Comparison of ENCODE assay signal across 9 mouse cellular contexts in the genomic region with DNA sequence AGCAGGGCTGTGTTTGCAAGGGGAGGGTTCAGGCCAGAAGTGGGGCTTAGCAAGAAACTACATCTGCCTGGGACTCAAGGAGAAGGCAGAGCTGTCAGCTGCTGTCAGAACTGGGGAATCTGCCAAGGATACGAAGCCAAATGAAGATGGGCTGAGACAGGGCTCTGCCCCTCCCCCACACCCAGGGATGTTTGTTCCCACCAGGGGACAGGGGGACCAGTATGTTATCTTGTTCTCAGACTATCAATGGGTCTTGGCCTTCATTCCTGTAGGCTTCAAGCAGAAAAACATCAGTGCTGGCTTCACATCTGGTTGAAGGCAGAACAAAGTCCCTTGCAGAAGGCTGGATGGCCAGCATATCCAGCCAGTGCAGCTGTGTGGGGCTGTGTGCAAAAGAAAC. TPM values are rescaled to one million over a fixed set of nuclear protein-coding genes. Genes with fewer than 3 reads are reported as not detected.
DNase-seq lines count a peak whose midpoint lies in the region; ATAC-seq and TF ChIP-seq lines count a peak whose summit lies in the region.
"Had no signal": no experiment of that assay in that cellular context is flagged by ENCODE, and none has a peak within 500 bp of the region (broad histone marks: within the 10 kb centered on the region; RNA-seq: fewer than 3 reads in every experiment).

No protein-coding gene starts in this region.

- peak; percentile 62 for ATAC-seq in limb, embryonic 14.5 days (ENCODE audit: low FRiP score, low read depth)
- no peak for ATAC-seq in CD4-positive, CD25-positive, alpha-beta regulatory T cell, adult 4 months

- no peak overlapping the region for H3K4me3 ChIP-seq in limb, embryonic 14.5 days (replicated peaks; ENCODE audit: low read length)
- H3K4me3 ChIP-seq in limb, embryonic 10.5 days = no peak overlapping the region

- H3K27ac ChIP-seq in limb, embryonic 14.5 days (replicated peaks; ENCODE audit: low read depth, low read length) = no peak overlapping the region
- no peak overlapping the region for H3K27ac ChIP-seq in limb, embryonic 10.5 days
- H3K27ac ChIP-seq: macrophage had no signal

- no peak overlapping the region for H3K9ac ChIP-seq in limb, embryonic 14.5 days (ENCODE audit: low read depth, low read length, severe bottlenecking)

- H3K4me2 ChIP-seq in limb, embryonic 14.5 days (replicated peaks; ENCODE audit: low read depth, low read length, severe bottlenecking) = no peak overlapping the region

- WGBS in limb, embryonic 14.5 days = 31% methylated on average over 1 of the region's 1 CpGs
- WGBS in limb, embryonic 10.5 days = 39% methylated on average over 1 of the region's 1 CpGs

- no peak for TF ChIP-seq POLR2A in limb, embryonic 14.5 days (IDR thresholded peaks at IDR 0.05; ENCODE audit: borderline replicate concordance, extremely low read depth, insufficient read depth, insufficient read length)

- H3K9me3 ChIP-seq in limb, embryonic 14.5 days (ENCODE audit: control insufficient read depth, low read length) = no peaks in the 10 kb centered on the region
- H3K9me3 ChIP-seq in limb, embryonic 10.5 days (replicated peaks) = no peaks in the 10 kb centered on the region

- peak; percentile 26 for DNase-seq in adrenal gland, adult 2 months
- DNase-seq in adrenal gland, postnatal 25 days = no peak
- DNase-seq in limb, embryonic 14.5 days (ENCODE audit: low spot score) = peak; percentile 54
- no peak for DNase-seq in limb, embryonic 10.5 days (ENCODE audit: low spot score)
- DNase-seq in layer of hippocampus, adult 9-11 months = peak; percentile 72
- peak; percentile 69 for DNase-seq in ovary, postnatal 36 days (ENCODE audit: low spot score)
- no peak for DNase-seq in spleen, postnatal 10 days (ENCODE audit: low spot score in 2 of 2)

- H3K36me3 ChIP-seq in limb, embryonic 14.5 days (ENCODE audit: control insufficient read depth, insufficient read depth, low read length) = no peaks in the 10 kb centered on the region
- H3K36me3 ChIP-seq in limb, embryonic 10.5 days = no peaks in the 10 kb centered on the region

- no peaks in the 10 kb centered on the region for H3K4me1 ChIP-seq in limb, embryonic 14.5 days (ENCODE audit: control insufficient read depth, insufficient read depth, low read length)
- peaks cover 6% of the 10 kb centered on the region for H3K4me1 ChIP-seq in limb, embryonic 10.5 days

- no peaks in the 10 kb centered on the region for H3K27me3 ChIP-seq in limb, embryonic 14.5 days (ENCODE audit: control insufficient read depth, insufficient read depth, low read length)
- H3K27me3 ChIP-seq in limb, embryonic 10.5 days (ENCODE audit: low read depth, poor library complexity, severe bottlenecking) = no peaks in the 10 kb centered on the region

RNA-seq across cellular contexts. Expression of gene Acox3, which starts 45.8 kb away (rescaled TPM):
- total RNA-seq in adrenal gland, adult 2 months (2021) = 10 to 100 TPM; 56.9 to 62.1 TPM
- 58.2 and 60.7 TPM in 2 replicates for polyA plus RNA-seq in adrenal gland, adult 2 months (2012; rRNA removed)
- total RNA-seq in adrenal gland, postnatal 25 days (2021) = 70.0 and 75.0 TPM in 2 replicates
- 31.1 and 31.3 TPM in 2 replicates for polyA plus RNA-seq in limb, embryonic 14.5 days (2012; rRNA removed)
- polyA plus RNA-seq in limb, embryonic 14.5 days (2014; fragmentation: Nextera tagmentation; extraction: Ambion mirVana) = 14.2 and 15.0 TPM in 2 replicates
- polyA plus RNA-seq in limb, embryonic 10.5 days (2016; fragmentation: Nextera tagmentation; extraction: Ambion mirVana) = 7.3 and 11.5 TPM in 2 replicates
- 10 to 100 TPM; 19.1 to 42.0 TPM for polyA plus RNA-seq in CD4-positive, CD25-positive, alpha-beta regulatory T cell, adult 4 months (2017; shearing (Covaris generic))

RNA-seq across cellular contexts. Expression of gene Htra3, which starts 50.9 kb away (rescaled TPM):
- 10 to 100 TPM; 23.8 to 58.0 TPM for total RNA-seq in adrenal gland, adult 2 months (2021)
- 162 and 311 TPM in 2 replicates for polyA plus RNA-seq in adrenal gland, adult 2 months (2012; rRNA removed)
- total RNA-seq in adrenal gland, postnatal 25 days (2021) = 35.5 and 44.3 TPM in 2 replicates
- 48.8 and 73.1 TPM in 2 replicates for polyA plus RNA-seq in limb, embryonic 14.5 days (2012; rRNA removed)
- polyA plus RNA-seq in limb, embryonic 14.5 days (2014; fragmentation: Nextera tagmentation; extraction: Ambion mirVana) = 49.2 and 59.2 TPM in 2 replicates
- polyA plus RNA-seq in limb, embryonic 10.5 days (2016; fragmentation: Nextera tagmentation; extraction: Ambion mirVana) = 0.51 and 0.62 TPM in 2 replicates
- not detected for polyA plus RNA-seq in CD4-positive, CD25-positive, alpha-beta regulatory T cell, adult 4 months (2017; shearing (Covaris generic))

RNA-seq across cellular contexts. Expression of gene Trmt44, which starts 53.8 kb away (rescaled TPM):
- total RNA-seq in adrenal gland, adult 2 months (2021) = 1 to 10 TPM; 4.0 to 6.8 TPM
- polyA plus RNA-seq in adrenal gland, adult 2 months (2012; rRNA removed) = 4.1 and 5.4 TPM in 2 replicates
- total RNA-seq in adrenal gland, postnatal 25 days (2021) = 7.3 and 9.0 TPM in 2 replicates
- 7.5 and 8.3 TPM in 2 replicates for polyA plus RNA-seq in limb, embryonic 14.5 days (2012; rRNA removed)
- polyA plus RNA-seq in limb, embryonic 14.5 days (2014; fragmentation: Nextera tagmentation; extraction: Ambion mirVana) = 7.6 and 8.5 TPM in 2 replicates
- 10.1 and 10.6 TPM in 2 replicates for polyA plus RNA-seq in limb, embryonic 10.5 days (2016; fragmentation: Nextera tagmentation; extraction: Ambion mirVana)
- polyA plus RNA-seq in CD4-positive, CD25-positive, alpha-beta regulatory T cell, adult 4 months (2017; shearing (Covaris generic)) = 1 to 10 TPM; 2.5 to 2.9 TPM

Comparison
In these comparisons a context has a peak if more than half of its experiments do, and no peak if none do; other contexts are left out.
1. DNase-seq: peak in adrenal gland, adult 2 months (single experiment), limb, embryonic 14.5 days (single experiment), layer of hippocampus, adult 9-11 months (single experiment) and ovary, postnatal 36 days (single experiment); none in adrenal gland, postnatal 25 days (single experiment), limb, embryonic 10.5 days (single experiment) and spleen, postnatal 10 days (0 of 2).
2. RNA of gene Htra3, which starts 50.9 kb away (polyA plus RNA-seq): 162 to 311 TPM in adrenal gland, adult 2 months and 48.8 to 73.1 TPM in limb, embryonic 14.5 days; 0.51 to 0.62 TPM in limb, embryonic 10.5 days and not detected in CD4-positive, CD25-positive, alpha-beta regulatory T cell, adult 4 months; every median in the first group is over 10 times any median in the second.